Mouse (Mus musculus) right cerebral cortex, postnatal 14 days (tissue): ENCODE data around the gene Slc39a11.

Source experiments
- DNase-seq: peaks from one replicate; pipeline ENCODE4 v3.0.0; 2022

Slc39a11 gene

DNA sequence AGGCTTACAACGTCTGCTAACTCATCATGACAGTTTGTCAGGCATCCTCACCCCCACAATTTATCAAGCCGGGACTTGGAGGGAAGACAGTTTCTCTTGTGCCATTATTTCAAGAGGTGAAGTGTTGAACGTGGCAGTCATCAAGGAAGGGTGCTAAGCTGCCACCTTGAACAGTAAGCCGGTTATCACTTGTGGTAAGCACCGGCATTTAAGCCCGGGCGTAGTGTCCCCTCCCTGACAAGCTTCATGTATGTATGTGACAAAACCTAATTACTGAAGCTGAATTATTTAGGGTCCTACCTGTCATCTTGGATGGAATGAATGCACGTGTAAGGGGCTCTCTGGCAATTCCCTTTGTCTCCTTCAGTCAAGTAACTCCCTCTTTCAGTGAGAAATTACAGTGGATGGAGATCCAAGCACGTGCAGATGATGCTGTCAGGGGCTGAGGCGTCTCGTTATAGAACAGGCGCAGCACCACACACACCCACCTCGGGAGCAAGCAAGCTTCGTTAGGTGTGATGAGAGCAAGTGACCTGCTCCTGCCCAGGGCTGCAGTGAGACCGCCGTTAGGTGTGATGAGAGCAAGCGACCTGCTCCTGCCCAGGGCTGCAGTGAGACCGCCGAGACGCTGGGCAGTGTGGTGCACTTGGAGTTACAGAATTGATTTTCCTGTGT lies 149.1 kb downstream of the Slc39a11 start:
- no peak for DNase-seq

DNA sequence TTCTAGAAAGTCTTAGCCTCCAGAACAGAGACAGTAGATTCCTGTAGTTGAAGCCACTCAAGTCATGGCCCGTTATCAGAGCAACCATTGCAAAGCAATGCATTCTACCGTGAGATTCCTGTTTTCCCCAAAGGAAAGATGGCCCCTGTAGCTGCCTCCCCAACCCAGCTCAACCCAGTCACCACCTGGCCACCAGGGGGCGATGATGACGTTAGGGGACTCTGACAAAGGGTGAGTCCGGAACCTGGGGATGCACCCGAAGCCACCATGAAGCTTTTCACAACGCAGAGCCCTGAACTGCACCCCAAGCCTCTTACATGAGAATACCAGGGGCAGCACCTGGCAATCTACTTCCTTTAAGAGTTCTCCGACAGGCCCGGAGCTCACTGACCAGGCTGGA lies 151.0 kb downstream of the Slc39a11 start:
- no peak for DNase-seq

DNA sequence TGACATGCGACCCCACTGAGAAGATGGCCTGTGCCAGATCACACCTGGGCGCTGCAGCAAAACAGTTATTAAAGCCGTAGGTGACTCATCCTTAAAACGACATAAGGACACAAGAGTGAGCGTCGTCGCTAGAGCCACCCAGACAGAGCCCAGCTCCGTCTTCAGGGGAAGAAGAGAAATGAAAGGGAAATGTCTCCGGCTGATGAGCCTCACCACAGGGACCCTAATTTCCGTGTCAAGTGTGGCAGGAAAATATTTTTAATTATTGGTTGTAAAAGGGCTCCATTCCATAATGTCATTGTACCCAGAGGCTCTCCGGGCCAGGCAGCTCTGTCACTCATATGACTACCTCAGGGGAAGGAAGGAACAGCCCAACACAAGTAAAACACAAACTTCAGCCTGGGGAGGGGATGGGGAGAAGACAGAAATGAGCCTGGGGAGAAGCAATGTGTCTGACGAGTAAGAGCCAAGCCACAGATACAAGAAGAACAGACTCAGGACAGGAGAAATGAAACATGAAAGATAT lies 155.8 kb downstream of the Slc39a11 start:
- no peak for DNase-seq

DNA sequence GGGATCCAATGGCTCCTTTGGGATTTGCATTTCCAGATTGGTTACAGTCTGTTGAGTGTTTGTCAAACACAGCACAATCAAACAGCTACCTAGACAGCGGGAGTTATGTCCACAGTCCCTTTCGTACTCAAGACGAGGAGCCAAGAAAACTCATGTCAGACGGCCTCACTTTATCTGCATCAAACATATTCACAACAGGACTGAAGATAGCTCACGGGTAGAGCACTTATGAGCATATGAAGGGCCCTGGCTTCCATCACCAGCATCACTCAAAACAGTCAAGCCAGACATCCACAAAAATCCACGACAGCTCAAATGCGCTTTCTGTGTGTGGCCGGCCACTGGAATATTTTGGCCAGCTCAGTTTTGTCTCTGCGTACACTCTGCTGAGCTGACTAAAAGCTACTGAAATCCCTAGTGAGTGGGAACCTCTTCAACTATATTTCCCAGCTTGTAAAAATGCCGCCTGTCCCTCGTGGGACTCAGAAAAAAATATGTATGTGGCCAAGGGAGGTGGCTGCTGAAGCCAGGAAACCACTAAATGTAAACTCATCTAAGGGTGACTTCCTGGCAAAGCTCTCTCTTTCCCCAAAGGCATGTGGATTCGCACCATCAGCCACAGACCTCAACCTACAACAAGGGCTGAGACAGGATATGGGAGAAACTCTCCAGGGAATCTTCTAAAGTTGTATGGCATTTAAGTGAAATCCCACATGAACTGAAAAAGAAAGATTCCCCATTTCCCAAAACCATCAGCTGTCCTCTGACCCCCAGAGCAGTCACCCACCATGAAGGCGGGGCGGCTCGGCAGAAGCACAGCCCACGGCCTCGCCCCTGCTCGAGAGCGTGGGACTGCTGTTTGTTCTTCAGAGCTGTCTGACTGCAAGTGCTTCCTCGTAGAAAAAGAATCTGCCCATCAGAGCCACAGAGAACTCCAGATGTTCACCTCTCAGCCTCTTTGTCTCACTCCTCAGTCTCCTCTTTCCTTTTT lies 159.1 kb downstream of the Slc39a11 start:
- DNase-seq = no peak

DNA sequence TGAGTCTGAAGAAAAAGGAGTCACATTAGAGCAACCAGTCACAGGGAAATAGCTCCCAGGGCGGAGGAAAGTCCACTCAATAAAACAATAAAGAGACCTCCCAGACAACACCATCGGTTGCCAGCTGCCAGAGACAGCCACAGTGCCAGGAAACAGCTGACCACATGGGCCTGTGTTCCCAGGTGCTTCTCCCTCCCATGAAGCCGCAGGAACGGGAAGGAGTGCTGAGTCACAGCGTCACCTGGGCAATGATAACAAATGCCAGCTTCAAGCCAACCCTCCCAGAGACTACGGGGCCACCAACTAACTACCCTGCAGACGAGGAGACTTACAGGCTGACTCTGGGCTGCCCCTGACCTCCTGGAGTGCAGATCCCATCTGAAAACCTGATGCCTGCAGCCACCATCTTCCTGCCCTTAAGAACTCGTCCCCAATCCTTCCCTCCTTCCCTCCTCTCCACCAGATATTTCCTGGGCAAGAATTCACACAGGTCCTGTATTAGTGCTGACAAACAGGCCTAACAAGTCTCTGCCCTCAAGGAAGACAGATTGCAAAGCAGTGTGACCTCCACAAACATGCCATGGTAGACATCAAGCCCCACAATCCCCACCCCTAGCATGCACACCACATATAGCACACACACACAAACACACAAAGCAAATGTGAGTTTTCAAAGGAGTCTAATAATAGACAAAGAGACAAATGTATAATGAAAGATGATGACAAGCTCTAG lies 162.1 kb downstream of the Slc39a11 start:
- no peak for DNase-seq

DNA sequence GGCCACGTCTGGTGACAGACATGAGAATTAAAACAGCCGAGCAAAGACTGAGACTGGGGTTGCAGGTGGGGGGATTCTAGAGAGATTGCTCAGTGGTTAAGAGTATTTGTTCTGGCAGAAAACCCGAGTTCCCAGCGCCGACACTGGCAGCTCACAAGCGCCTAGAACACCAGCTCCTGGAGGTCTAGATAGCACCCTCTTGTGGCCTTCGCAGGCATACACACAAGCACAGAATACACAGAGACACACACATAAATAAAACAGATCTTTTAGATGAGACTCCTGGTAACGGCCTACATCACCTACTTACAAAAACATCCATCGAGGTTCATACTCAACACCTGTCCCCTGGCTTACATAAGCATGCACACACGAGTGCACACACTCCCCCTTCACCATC lies 165.8 kb downstream of the Slc39a11 start:
- no peak for DNase-seq

DNA sequence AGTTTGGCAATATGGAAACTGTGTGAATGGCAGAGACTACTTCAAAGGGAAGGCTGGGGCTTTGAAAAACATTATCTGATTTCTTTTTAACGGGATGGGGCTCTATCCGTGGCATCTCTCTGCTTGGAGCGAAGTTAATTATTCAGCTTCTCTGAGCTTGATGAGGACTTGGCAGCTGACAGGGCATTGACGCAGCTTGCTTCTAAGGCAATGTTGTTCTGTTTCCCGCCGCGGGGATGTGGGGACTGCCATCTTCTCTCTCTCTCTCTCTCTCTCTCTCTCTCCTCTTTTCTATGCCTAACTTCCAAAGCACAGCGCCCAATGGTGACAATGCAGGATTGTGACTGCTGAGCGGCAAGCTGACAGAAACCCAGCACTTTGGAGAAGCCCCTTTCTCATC lies 172.3 kb downstream of the Slc39a11 start:
- no peak for DNase-seq

DNA sequence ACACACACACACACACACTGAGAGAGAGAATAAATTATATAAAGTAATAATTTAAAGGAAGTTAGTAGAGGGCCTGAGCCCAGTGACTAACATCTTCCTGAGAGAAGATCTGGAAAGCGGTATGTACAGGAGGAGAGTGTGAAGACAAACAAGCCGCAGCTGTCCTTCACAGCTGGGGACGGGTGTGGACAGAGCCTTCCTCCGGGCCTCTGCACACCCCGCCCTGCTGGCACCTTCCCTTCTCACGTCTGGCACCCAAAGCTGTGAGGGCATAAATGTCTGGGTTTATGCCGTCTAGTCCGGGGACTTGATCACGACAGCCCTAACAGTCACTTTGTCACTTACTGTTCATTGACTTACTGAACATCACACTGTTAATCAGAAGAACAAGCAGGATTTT lies 173.2 kb downstream of the Slc39a11 start:
- DNase-seq = no peak

DNA sequence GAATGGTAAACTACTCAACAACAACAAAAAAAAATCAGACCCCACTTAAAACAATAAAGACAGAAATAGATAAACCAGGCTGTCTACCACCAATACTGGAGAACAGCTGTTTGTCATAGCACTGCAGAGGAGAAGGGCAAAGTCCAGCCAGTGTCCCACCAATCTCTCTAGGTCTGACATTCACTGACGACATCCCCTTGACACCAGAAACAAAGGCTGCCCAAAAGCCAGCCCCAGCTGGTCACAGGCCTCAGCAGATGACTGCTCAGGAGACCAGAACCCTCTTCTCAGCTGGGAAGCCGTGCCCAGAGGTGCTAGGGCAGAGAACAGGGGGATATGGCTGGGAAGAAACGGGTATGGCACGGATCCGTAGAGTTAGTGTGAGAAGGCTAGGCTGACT lies 174.4 kb downstream of the Slc39a11 start:
- no peak for DNase-seq

DNA sequence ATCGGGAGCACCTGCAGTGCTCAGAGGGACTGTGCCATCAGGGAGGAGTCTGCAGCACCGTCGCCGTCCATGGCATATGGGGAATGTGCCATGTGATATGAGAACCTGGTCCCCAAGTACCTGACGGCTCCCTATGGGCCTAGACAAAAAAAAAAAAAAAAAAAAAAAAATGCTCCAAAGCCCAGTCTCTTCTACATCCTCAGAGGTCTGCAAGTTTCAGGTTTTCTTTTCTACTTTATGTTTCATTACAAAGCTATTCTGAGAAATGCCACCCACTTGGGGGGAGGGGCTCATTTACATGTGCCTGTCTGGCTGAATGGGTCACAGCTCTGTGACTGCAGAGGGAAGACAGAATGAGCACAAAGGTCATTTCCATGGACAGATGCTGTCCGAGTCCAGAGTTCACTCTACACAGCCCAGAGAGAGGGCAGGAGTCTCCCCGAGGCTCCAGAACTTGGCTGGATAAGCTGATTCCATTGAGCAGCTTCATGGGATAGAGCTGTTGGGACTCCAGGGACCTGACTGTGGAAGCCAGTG lies 175.8 kb downstream of the Slc39a11 start:
- no peak for DNase-seq

DNA sequence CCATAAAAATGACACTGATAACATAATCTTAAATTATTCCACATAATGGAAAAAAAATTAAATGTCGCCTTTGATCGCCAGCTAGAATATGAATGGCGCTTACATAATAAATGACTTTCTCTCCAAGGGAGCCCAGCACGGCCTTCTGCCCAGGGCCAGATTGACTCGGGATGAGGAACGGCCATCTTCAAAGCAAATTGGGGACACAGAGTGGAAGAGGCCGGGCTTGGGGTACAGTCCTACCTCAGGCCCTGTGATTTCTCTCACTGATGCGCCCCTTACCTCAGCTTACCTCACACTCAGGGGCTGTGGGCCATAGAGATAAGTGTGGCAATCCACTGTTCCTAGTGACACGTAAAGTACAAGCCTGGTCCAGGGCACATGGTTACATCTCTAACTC lies 177.9 kb downstream of the Slc39a11 start:
- no peak for DNase-seq

DNA sequence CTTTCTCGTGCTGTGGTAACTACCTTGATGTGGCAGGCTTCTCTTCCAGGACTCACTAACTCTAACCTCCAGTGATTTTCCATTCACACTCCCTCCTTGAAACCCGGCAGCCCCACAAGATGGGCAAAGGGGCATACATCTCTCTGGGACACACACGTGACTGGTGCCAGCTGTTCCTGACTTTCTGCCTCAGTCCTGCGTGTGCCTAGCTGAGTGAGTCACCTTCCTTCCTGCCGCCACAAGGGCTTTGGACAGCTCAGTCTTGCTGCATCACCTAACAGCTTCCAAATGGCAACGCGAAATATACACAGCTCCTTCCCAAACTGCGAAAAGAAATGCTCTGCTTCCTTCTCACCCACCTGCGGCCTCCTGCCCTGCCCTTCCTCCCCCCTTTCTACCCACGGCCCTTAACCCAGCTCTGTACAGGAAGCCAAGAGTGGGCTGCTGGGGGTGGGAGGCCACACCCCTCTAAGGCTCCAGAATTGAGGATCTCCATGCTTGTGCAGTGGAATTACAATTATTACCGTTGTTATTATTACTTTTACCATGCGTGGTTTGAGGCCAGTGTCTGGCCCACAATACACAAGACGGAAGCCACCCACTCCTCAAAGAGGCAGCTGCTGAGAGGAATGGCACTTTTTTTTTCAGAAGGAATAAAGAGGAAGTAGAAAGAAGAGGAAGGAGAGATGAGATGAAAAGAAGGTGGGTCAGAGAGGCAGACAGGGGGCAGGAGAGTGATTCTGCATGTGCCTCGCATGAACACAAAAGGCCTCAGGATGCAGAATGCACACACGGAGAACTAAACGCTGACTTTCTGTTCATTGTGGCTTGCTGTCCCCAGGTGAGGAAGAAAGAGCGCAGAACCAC lies 179.7 kb downstream of the Slc39a11 start:
- DNase-seq = no peak

DNA sequence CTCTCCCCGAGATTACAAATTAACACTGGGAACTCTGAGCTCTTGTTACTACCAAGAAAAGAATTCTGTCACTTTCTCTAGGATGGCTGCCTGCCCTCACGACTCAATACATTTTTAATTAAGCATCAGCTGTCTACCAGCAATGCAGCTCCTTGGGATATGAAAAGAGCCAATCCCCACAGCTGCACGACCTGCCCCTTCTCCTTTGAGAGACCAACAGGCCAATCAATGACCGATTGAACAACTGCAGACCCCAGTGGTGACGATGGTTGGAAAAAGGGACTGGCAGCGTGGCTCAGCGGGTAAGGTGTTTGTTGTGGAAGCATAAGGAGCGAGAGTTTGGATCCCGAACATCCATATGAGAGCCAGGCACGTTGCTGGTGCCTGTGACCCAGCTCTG lies 181.9 kb downstream of the Slc39a11 start:
- DNase-seq = no peak

DNA sequence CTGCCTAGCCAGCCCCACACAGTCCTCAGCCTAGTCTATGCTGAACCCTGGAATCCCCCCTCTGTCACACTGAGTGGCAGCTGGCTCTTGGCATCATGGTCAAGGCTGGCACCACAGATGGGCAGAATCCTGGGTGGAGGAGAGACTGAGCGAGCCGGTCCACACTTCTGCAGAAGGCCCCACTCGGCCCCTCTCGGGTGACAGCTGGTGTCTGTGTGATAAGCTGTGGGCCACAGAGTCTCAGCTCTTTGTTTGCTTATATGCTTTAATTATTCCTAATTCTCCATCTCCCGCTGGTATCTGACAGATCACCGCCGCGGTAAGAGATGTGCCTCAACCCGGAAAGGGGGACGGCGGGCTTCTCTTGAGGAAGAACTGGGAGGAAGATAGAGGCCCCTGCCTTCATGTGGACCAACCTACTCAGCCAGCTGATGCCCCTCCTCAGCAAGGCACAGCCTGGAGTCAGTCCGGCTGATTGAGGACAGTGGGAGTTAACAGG lies 182.5 kb downstream of the Slc39a11 start:
- no peak for DNase-seq

DNA sequence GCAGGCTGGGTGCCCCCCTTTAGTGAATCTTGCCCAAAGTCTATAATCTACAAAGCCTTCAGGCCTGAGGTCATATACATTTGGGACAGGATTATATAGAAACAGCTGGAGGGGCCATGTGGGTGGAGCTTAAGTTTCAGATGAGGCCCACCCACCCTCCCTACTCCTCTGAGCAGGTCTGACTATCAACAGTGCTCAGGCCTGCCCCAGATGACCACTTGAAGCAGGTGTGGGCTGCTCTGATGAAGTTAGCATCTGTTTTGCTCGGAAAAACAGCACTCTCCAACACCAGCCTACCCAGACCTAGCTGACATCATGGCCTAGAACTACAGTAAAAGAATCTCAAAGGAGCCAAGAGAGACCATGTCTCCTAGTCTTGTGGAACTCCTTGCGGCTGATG lies 189.8 kb downstream of the Slc39a11 start:
- no peak for DNase-seq

DNA sequence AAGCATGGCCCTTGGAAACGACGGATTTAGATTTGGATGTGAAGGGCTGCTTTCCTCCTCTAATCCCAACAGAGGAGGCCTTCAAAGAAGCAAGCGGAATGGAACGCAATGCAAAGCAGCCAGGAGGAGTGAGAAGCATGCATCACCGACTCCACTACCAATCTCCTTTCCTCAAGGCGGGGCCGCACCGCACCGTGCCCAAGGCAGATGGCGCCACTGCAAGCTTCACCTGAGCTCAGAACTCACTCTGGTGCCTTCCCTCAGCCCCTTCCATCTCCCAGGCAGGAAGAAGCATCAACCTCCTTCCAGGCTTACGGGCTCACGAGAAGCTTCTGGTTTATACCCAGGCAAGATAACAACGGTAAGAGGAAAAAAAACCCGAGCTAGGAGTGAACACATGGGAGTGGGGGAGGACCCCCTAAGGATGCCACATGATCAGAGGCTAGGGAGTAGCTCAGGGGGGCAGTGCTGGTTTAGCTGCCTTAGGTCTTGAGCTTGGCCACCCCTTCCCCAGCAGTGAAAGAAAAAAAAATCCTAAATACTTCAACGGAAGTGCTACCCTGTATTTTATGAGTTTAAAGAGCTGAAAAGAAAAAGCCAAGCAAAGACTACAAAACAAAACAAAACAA lies 191.2 kb downstream of the Slc39a11 start:
- no peak for DNase-seq

DNA sequence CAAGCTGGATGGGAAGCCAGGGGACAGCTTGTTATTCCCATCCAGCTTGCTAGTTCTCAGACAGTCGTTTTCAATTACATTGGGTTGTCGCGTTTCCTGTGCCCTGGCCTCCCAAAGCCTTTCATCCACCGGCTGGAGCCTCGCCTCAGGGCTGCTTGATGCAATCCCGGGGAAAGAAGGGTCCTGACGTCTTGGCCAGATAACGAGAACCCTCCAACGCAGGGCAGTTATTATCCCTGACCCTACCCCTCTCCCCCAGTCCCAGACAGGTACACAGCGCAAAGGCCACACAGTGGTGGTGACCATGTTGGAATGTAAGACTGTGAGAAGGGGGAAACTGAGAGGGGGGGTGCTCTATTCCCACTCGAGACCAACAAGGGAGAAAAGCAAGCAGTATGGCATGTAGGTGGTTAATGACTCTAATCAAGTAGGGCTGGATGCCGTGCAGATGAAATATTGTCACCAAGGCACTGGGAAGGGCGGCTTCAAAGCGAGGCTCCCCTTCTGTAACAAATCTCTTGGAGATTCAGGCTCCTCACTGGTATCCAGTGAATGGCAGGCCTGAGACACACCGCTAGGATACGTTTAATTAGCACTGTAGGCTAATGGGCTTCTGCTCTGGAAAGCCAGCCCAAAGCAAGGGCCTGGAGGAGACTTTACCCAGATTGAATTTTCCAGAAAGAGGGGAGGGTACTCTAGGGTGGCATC lies 196.9 kb downstream of the Slc39a11 start:
- DNase-seq = no peak

DNA sequence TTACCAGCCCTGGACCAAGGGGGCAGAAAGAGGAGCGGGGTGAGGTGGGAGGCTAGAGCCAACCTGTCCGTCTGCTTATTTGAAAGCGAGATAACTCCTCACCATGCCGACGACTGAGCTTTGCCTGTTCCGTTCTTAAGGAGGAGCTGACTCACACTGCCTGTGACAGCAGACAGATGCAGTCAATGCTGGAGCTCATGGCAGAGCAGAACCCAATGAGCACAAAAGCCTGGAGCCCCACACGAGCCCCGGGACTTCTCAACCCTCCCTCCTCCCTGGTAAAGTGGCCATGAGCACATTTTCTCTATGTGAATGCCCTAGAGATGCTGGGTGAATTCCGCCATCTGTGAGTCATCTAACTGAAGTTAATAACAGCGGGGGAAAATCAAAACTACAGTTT lies 198.6 kb downstream of the Slc39a11 start:
- DNase-seq = no peak

DNA sequence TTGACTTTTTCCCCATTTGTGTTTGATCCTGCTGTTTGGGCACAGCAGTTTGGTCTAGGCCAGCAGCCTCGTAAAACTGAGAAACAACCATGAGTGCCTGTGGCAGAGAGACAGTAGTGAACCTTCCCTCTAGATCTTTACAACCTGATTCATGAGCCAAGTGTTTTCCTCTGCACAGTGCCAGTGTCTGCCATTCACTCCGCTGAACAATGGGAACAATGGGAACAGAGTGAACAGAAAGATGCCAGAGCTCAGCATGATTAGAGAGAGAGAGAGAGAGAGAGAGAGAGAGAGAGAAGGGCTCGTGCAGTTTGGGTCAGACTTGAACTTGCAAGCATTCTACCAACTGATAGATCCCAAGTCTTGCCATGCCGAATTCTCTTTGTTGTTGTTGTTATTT lies 199.2 kb downstream of the Slc39a11 start:
- DNase-seq = no peak

DNA sequence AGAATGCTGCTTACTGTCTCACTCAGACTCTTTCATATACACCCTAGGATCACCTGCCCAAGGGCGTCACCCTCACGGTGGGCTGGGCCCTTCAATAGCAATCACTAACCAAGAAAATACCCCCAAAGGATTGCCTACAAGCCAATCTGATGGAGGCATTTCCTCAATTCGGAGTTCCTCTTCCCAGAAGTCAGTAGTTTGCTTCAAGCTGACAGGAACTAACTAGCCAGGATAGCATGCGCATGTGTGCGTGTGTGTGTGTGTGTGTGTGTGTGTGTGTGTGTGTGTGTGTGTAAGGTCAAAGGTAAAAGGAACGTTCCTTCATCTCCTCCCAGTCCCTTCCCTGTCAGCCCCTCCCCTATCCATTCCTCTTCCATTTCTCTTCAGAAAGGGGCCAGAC lies 199.9 kb downstream of the Slc39a11 start:
- no peak for DNase-seq

DNA sequence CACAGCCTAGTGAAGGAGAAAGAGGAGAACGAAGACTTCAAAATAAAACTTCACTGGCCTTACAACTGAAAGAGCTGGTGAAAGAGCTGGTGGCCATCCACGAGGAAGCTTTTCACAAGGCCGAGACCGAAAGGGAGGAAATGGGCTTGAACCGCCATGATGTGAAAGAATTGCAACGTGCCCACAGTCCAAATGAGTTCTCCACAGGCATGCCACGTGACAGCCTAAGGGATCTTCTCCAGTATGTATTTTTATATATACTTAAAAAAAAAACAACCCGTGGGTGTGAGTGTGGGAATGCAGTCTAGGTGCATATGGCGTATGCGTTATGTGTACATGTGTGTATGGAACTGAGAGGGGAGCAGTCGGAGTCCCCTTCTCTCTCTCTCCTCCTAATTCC lies 207.8 kb downstream of the Slc39a11 start:
- no peak for DNase-seq
